Mouse (Mus musculus) ES-Bruce4 (cell line): ENCODE data around the gene Pgap3.

Source experiments
- CTCF ChIP-seq: IDR thresholded peaks from one replicate; pipeline ENCODE4 v1.8.1; 2011; ENCODE audit warnings: low read depth, low read length
- POLR2A ChIP-seq: IDR thresholded peaks from one replicate; pipeline ENCODE4 v1.8.1; 2011; ENCODE audit warnings: low read length; ENCODE audit not compliant: insufficient read depth

DNA sequence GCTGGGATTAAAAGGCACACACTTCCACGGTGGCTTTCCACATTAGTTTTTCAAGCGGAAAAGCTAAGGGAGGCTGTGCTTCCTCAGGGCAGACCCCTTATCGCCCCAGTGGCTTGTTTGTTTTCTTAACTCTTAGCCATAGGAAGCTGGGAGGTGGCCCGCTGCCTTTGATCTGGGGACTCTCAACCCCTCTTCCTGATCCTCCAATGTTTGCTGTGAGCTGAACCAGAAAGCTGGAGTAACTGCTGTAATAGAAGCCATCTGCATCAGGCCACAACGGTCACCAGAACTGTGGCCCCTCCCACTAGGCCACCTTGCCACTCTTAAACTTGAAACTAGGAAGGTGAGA, 45.9 kb upstream of the Pgap3 start, which contains the start of gene Grb7:
- TF ChIP-seq POLR2A (no peak), CTCF (no peak)
